Mouse (Mus musculus): ENCODE data around the gene Tgfbi. TPM values are rescaled to one million over a fixed set of nuclear protein-coding genes. Genes with fewer than 3 reads are reported as not detected.

The Tgfbi gene
- polyA plus RNA-seq, 1 experiment from 2014 or later = 64.4 TPM

DNA sequence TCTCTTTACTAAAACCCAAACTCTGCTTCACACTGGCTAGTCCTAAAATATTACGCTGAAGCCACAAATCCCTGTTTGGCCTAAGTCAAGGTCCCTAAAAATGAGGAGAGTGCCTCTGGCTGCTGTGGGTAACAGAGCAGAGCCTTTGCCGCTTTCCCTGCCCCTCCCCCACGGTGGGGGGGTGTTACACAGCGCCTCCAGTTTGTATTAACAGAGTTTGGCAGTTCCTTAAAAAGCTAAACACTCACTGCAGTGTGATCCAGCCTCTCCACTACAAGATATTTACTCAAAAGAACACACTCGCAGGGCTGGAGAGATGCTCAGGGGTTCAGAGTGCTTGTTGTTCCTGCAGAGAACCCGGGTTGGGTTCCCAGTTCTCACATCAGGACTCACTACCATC, 49.6 kb downstream of the Tgfbi start:
- Histone ChIP-seq H3K9me3 (replicated peaks) (no peaks in the 10 kb centered on the region), H3K4me1 (peaks cover 23% of the 10 kb centered on the region), H3K27ac (replicated peaks) (no peak overlapping the region), H3K4me2 (replicated peaks) (no peak overlapping the region), H3K9ac (no peak overlapping the region), H3K36me3 (no peaks in the 10 kb centered on the region), H3K27me3 (no peaks in the 10 kb centered on the region), H3K4me3 (replicated peaks) (no peak overlapping the region)
- 62% methylated on average over 6 of the region's 6 CpGs for WGBS
- ATAC-seq (ENCODE audit: insufficient number of reproducible peaks, low FRiP score, low TSS enrichment, low read depth) = no peak

DNA sequence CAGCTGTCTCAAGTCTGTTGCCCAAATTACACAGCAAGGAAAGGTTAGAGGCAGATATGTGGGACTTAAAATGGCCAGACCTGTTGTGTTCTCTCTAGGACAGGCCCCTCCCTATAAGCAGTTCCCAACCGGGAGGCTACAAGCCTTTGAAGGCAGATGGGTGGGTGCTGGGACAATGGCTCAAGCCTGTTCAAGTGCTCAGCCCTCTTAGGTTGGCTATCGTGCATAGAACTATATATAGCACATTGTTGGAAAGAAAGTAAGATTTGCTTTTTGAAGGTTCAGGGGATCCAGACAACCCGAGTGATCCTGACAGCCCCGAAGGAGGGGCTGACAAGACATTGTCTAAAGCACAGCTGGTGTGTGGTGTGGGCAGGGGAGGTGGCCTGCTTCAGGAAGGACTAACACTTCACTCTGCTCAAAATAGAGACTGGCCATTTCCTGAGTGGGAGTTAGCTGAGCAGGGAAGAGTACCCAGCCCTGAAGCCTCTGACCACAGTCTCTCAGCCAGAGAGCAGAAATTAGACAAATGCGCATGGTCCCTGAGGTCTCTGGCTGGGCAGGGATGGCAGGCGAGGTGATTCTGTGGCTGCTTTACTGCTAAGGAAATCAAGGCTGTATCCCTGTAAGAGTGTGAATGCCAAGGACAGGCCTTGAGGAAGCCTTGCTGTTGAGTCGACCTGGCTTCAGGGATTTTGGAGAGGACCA, 52.7 kb downstream of the Tgfbi start:
- H3K27ac ChIP-seq (replicated peaks) = no peak overlapping the region; the same call in 1 of the 2 replicates
- WGBS = 60% methylated on average over 7 of the region's 7 CpGs

DNA sequence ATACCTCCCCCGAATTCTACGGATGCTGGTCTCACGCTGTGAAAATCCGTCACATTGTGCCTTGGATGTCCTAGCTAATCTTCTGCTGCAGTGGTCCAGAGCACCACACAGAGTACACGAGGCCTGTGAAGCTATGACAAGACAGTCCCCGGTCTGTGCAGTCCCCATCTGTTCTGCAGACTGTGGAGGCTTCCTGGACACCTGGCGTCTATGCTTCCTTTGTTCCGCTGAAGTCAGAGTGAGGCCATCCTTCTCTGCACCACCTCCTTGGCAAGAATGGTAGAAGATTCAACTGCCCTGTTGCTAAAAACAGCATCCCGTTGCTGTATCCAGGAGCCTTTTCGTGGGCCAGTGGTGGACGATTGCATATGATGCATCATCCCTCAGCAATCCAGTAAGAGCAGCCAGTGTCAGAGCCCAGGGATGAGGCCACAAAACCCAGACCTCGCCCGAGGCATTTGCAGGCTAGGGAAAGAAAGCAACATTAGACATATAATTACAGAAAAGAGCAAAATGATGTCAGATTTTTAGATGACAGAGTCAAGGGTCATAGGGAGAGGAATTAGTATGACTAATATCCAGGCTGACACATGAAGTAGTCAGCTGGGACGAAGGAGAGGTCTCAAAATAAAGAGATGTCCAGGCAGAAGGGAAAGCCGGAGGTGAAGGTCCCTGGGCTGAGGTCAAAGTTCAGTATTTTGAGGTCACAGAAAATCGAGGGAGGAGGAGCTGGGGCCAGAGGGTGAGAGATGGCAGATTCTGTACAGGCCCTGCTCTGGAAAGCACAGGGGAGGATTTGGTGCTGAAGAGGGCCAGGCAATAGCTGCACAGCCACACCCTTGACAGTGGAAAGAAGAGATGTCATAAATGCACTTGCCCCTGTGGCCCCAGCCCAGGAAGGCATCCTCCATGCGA, 55.2 kb downstream of the Tgfbi start:
- H3K27ac ChIP-seq (replicated peaks) = no peak overlapping the region
- no peaks in the 10 kb centered on the region for H3K9me3 ChIP-seq (replicated peaks)
- no peak overlapping the region for H3K4me2 ChIP-seq (replicated peaks)
- H3K4me3 ChIP-seq (replicated peaks) = no peak overlapping the region
- ATAC-seq (ENCODE audit: insufficient number of reproducible peaks, low FRiP score, low TSS enrichment, low read depth) = no peak
- no peaks in the 10 kb centered on the region for H3K36me3 ChIP-seq
- H3K27me3 ChIP-seq = no peaks in the 10 kb centered on the region
- 61% methylated on average over 17 of the region's 17 CpGs for WGBS
- peaks cover 5% of the 10 kb centered on the region; the same call in 1 of the 2 replicates for H3K4me1 ChIP-seq
- H3K9ac ChIP-seq = no peak overlapping the region

More for the DNA sequence above, 52.7 kb downstream of the Tgfbi start:
- Histone ChIP-seq H3K4me3 (replicated peaks) (no peak overlapping the region), H3K36me3 (no peaks in the 10 kb centered on the region), H3K9me3 (replicated peaks) (no peaks in the 10 kb centered on the region), H3K9ac (no peak overlapping the region), H3K4me2 (replicated peaks) (no peak overlapping the region), H3K4me1 (peaks cover 18% of the 10 kb centered on the region; the same call in 1 of the 2 replicates), H3K27me3 (no peaks in the 10 kb centered on the region)
- no peak for ATAC-seq (ENCODE audit: insufficient number of reproducible peaks, low FRiP score, low TSS enrichment, low read depth)

DNA sequence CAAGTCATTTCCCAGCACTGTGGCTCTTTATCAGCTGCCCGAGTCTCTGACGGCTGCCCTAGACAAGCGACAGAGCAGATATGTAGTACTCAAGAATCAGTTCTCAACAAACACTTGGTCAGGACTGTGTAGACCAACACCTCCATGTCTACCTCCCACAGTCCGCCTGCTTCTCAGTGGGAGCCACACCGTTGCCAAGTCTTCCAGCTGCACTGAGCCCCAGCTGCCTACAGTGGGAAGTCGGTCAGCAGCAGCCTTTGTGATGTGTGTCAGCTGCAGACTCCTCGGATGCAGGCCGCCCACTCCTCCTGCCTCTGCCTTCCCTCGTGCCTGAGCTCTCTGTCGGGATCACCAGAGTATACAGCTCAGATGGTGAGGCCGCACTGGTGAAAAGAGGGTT, 61.9 kb downstream of the Tgfbi start:
- Histone ChIP-seq H3K9me3 (replicated peaks) (no peaks in the 10 kb centered on the region), H3K27me3 (no peaks in the 10 kb centered on the region), H3K9ac (no peak overlapping the region), H3K36me3 (no peaks in the 10 kb centered on the region), H3K4me1 (no peaks in the 10 kb centered on the region), H3K27ac (replicated peaks) (no peak overlapping the region), H3K4me3 (replicated peaks) (no peak overlapping the region), H3K4me2 (replicated peaks) (no peak overlapping the region)
- 71% methylated on average over 11 of the region's 11 CpGs for WGBS
- no peak for ATAC-seq (ENCODE audit: insufficient number of reproducible peaks, low FRiP score, low TSS enrichment, low read depth)

DNA sequence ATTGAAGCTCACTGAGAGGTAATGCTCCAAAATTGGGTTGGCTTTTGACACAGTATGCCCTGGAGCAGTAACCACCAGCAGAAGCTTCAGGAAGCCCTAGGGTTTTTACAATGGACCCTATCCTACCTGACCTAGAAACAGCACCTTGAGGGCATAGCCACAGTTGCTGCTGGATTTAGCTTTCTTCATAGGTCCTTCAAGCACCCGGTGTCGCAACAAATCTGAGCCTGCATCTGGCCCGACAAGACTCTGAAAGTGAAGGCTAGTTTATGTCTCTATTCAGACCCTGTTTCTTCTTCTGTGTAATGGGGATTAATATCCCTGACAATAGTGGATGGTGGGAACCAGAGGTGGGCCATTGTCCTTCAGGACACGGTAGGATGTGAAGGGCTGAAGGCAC, 68.4 kb downstream of the Tgfbi start:
- WGBS = 88% methylated on average over 4 of the region's 4 CpGs
- ATAC-seq (ENCODE audit: insufficient number of reproducible peaks, low FRiP score, low TSS enrichment, low read depth) = no peak
- no peak overlapping the region for H3K9ac ChIP-seq
- H3K4me2 ChIP-seq (replicated peaks) = no peak overlapping the region
- H3K4me1 ChIP-seq = peaks cover 12% of the 10 kb centered on the region
- no peak overlapping the region for H3K4me3 ChIP-seq (replicated peaks)
- no peaks in the 10 kb centered on the region for H3K27me3 ChIP-seq
- H3K27ac ChIP-seq (replicated peaks) = no peak overlapping the region
- H3K36me3 ChIP-seq = no peaks in the 10 kb centered on the region
- no peaks in the 10 kb centered on the region for H3K9me3 ChIP-seq (replicated peaks)

DNA sequence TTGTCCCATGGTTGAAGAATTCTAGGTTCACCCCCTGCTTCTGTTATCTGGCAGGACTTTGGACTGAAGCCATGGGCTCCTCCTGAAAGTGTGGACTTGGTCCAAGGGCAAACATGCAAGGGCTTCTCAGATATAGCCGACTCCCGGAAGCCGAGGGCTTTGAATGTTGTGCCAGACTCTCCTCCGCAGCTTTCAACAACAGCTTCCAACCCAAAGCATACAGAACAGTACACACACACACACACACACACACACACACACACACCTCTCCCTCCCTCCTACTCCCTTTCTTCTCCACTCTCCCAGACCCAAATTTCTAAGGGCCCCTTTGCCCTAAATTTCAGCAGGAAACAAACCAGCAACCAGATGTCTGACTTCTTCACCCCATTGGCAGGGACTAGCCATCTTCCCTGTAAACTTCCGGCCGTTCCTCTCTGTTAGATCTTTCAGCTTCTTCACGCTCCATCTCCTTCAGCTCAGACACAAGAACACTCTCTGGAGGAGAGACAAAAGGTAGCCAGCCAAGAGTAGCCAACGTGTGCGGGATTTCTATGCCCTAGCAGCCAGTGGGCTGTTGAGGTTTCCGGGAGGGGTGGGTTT, 69.0 kb downstream of the Tgfbi start:
- H3K4me3 ChIP-seq (replicated peaks) = no peak overlapping the region
- H3K9me3 ChIP-seq (replicated peaks) = no peaks in the 10 kb centered on the region
- no peak overlapping the region for H3K4me2 ChIP-seq (replicated peaks)
- 42% methylated on average over 10 of the region's 10 CpGs for WGBS
- H3K27me3 ChIP-seq = no peaks in the 10 kb centered on the region
- H3K9ac ChIP-seq = no peak overlapping the region
- no peak for ATAC-seq (ENCODE audit: insufficient number of reproducible peaks, low FRiP score, low TSS enrichment, low read depth)
- no peak overlapping the region for H3K27ac ChIP-seq (replicated peaks)
- peaks cover 15% of the 10 kb centered on the region for H3K4me1 ChIP-seq
- H3K36me3 ChIP-seq = no peaks in the 10 kb centered on the region

DNA sequence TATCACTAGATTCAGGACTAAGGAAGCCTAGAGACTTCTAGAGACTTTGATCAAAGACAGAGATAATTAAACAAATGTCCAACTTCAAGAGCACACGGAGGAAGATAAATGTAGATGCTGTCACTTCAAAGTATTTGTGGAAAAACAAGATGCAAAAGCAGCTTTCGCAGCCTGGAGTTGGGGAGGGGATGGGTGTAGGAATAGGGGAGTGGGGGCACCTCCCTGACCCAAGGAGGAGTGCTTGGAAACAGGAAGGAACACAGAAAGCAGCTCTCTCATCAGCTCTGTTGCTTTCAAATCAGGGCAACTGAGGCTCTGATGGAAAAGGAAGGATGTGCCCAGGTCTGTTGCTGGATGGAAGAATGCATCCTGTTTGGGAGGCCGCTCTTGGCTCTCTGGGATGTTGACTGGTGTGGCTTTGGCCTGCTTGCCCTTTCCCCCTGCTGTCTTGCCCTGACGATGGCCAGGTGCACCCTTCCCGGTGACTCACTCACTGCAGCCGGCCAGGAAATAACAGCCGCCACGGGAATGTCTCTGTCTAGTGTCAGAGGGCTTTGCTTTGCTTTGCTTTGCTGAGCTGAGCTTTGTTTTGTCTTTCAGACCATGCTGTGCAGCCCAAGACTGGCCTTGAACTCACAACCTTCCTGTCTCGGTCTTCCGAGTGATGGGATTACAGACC, 69.6 kb downstream of the Tgfbi start:
- H3K9ac ChIP-seq = no peak overlapping the region
- peaks cover 19% of the 10 kb centered on the region for H3K4me1 ChIP-seq
- ATAC-seq (ENCODE audit: insufficient number of reproducible peaks, low FRiP score, low TSS enrichment, low read depth) = no peak
- no peaks in the 10 kb centered on the region for H3K27me3 ChIP-seq
- 68% methylated on average over 10 of the region's 10 CpGs for WGBS
- no peak overlapping the region for H3K4me2 ChIP-seq (replicated peaks)
- no peaks in the 10 kb centered on the region for H3K9me3 ChIP-seq (replicated peaks)
- H3K27ac ChIP-seq (replicated peaks) = no peak overlapping the region
- H3K36me3 ChIP-seq = no peaks in the 10 kb centered on the region
- H3K4me3 ChIP-seq (replicated peaks) = no peak overlapping the region

DNA sequence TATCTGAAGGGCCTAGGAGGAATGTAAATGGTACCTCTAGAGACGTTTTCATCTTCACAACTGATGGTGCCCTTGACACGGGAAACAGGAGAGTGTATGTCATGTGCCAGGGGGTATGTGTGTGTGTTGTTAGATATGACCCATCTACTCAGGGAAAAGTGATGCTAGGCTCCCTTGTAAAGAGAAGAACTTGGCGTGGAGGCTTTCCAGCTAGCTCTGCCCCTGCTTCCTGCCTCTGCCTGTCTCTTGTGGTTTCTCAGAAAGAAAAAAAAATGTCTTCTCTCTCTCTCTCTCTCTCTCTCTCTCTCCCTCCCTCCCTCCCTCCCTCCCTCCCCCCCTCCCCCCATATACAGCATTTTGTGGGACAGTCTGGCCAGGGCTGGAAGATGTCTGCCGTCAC, 72.6 kb downstream of the Tgfbi start:
- H3K27me3 ChIP-seq = peaks cover 3% of the 10 kb centered on the region; the same call in 1 of the 2 replicates
- H3K4me1 ChIP-seq = peaks cover 19% of the 10 kb centered on the region
- no peak overlapping the region for H3K4me3 ChIP-seq (replicated peaks)
- no peaks in the 10 kb centered on the region for H3K36me3 ChIP-seq
- H3K27ac ChIP-seq (replicated peaks) = peak overlapping the region; percentile 68; the same call in 1 of the 2 replicates
- 52% methylated on average over 4 of the region's 4 CpGs for WGBS
- H3K9ac ChIP-seq = no peak overlapping the region
- ATAC-seq (ENCODE audit: insufficient number of reproducible peaks, low FRiP score, low TSS enrichment, low read depth) = no peak
- H3K9me3 ChIP-seq (replicated peaks) = no peaks in the 10 kb centered on the region
- 0 out of 2 replicates have a peak overlapping the region, but pooled peaks have one; percentile 15 for H3K4me2 ChIP-seq (replicated peaks)

DNA sequence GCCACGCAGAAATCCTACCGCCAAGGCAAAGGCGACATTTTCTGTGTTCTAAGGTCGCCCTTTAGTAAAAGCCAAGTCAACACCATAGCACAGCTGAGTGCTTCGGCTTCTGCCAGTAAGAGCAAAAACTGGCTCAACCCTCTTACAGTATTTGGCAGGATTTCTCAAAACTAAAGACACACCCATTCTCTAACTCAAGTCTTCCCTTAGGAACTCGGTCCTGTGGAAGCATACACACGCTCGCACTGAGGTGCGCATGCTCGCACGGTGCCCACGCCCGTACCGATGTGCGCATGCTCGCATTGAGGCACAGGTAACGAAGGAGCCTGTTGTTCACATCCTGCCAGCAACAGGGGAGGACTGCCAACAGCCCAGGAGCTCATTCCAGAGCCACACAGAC, 73.0 kb downstream of the Tgfbi start:
- peak overlapping the region; percentile 15; the same call in 1 of the 2 replicates for H3K4me2 ChIP-seq (replicated peaks)
- WGBS = 62% methylated on average over 17 of the region's 17 CpGs
- H3K9me3 ChIP-seq (replicated peaks) = no peaks in the 10 kb centered on the region
- H3K36me3 ChIP-seq = no peaks in the 10 kb centered on the region
- peak; percentile 48; the same call in 1 of the 2 replicates for ATAC-seq (ENCODE audit: insufficient number of reproducible peaks, low FRiP score, low TSS enrichment, low read depth)
- H3K4me3 ChIP-seq (replicated peaks) = no peak overlapping the region; the same call in 1 of the 2 replicates
- no peak overlapping the region for H3K9ac ChIP-seq
- H3K27me3 ChIP-seq = peaks cover 3% of the 10 kb centered on the region; the same call in 1 of the 2 replicates
- H3K4me1 ChIP-seq = peaks cover 19% of the 10 kb centered on the region
- H3K27ac ChIP-seq (replicated peaks) = peak overlapping the region; percentile 68; the same call in 1 of the 2 replicates

DNA sequence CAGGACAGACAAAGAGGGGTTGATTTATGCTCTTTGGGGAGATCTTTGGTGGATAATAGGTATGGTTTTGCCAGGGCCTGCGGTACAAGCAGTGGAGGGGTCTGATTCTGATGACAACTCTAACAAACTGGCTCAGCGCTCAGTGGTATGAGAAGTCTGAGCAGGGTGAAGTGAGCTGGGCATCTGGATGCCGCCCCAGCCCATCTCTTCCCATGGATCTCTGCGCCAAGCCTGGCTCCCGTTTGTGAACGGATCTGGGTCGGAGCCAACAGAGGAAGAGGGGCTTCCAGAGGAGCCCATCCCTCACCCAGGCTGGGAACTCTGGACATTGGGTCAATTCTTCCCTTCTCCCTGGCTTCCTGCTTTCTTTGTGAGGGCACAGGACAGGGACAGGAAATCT, 74.0 kb downstream of the Tgfbi start:
- Histone ChIP-seq H3K27ac (replicated peaks) (no peak overlapping the region), H3K4me2 (replicated peaks) (no peak overlapping the region), H3K27me3 (peaks cover 3% of the 10 kb centered on the region; the same call in 1 of the 2 replicates), H3K9me3 (replicated peaks) (no peaks in the 10 kb centered on the region), H3K36me3 (no peaks in the 10 kb centered on the region), H3K4me1 (peaks cover 19% of the 10 kb centered on the region), H3K9ac (no peak overlapping the region), H3K4me3 (replicated peaks) (no peak overlapping the region)
- no peak for ATAC-seq (ENCODE audit: insufficient number of reproducible peaks, low FRiP score, low TSS enrichment, low read depth)
- 81% methylated on average over 7 of the region's 7 CpGs for WGBS
